Mouse (Mus musculus): ENCODE measurements around the gene Filip1l. TPM values are rescaled to one million over a fixed set of nuclear protein-coding genes. Genes with fewer than 3 reads are reported as not detected.
A peak's percentile ranks its signal among the peaks of the same experiment; 100 is the strongest.

The Filip1l gene
- polyA plus RNA-seq, 1 experiment from 2014 or later, result 3.0 TPM

- ATAC-seq (ENCODE audit: low FRiP score, low TSS enrichment) (no peak), DNase-seq (no peak)
- Histone ChIP-seq H3K9ac (replicated peaks; ENCODE audit: low read length) (no peak overlapping the region), H3K27me3 (ENCODE audit: control insufficient read depth, insufficient read depth, low read length) (no peaks in the 10 kb centered on the region), H3K4me3 (replicated peaks; ENCODE audit: low read depth, low read length) (no peak overlapping the region), H3K36me3 (ENCODE audit: control insufficient read depth, insufficient read depth, low read length) (no peaks in the 10 kb centered on the region), H3K27ac (replicated peaks; ENCODE audit: low read depth, low read length) (no peak overlapping the region), H3K4me1 (ENCODE audit: control insufficient read depth, insufficient read depth, low read length) (no peaks in the 10 kb centered on the region), H3K9me3 (ENCODE audit: control insufficient read depth, low read length) (no peaks in the 10 kb centered on the region), H3K4me2 (ENCODE audit: low read length) (no peak overlapping the region)
- WGBS, result 92% methylated on average over 12 of the region's 12 CpGs
These were observed 117.5 kb downstream of the Filip1l start for GRCm38 (mm10) chr16:57470286-57470830.

DNA sequence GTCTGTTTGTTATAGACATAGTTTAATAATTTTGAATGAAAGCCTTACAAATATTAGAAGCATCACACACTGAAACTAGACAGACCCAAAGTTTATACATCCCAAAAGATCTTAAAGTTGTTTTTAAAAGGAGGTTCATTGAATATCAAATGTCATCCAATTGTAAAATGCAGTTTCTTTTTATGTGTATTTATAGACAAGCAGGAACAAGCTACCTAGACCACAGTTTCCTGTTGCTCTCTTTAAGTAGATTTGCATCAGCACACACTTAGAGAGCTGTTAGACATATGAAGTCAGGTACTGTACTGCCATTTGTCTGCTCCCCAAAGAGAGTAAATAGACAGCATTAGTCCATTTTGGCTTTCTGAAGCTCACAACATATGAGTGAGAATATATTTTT is 118.2 kb downstream of the Filip1l start:
- DNase-seq (no peak), ATAC-seq (ENCODE audit: low FRiP score, low TSS enrichment) (no peak)
- Histone ChIP-seq H3K9me3 (ENCODE audit: control insufficient read depth, low read length) (no peaks in the 10 kb centered on the region), H3K27me3 (ENCODE audit: control insufficient read depth, insufficient read depth, low read length) (no peaks in the 10 kb centered on the region), H3K4me2 (ENCODE audit: low read length) (no peak overlapping the region), H3K36me3 (ENCODE audit: control insufficient read depth, insufficient read depth, low read length) (no peaks in the 10 kb centered on the region), H3K27ac (replicated peaks; ENCODE audit: low read depth, low read length) (no peak overlapping the region), H3K4me3 (replicated peaks; ENCODE audit: low read depth, low read length) (no peak overlapping the region), H3K9ac (replicated peaks; ENCODE audit: low read length) (no peak overlapping the region), H3K4me1 (ENCODE audit: control insufficient read depth, insufficient read depth, low read length) (no peaks in the 10 kb centered on the region)

- no peak overlapping the region for H3K27ac ChIP-seq (replicated peaks; ENCODE audit: low read depth, low read length)
- H3K4me3 ChIP-seq (replicated peaks; ENCODE audit: low read depth, low read length), result no peak overlapping the region
- no peak overlapping the region for H3K4me2 ChIP-seq (ENCODE audit: low read length)
- H3K9me3 ChIP-seq (ENCODE audit: control insufficient read depth, low read length), result peaks cover 7% of the 10 kb centered on the region; the same call in 1 of the 2 replicates
- H3K27me3 ChIP-seq (ENCODE audit: control insufficient read depth, insufficient read depth, low read length), result no peaks in the 10 kb centered on the region
- WGBS, result 44% methylated on average over 10 of the region's 10 CpGs
- ATAC-seq (ENCODE audit: low FRiP score, low TSS enrichment), result no peak
- no peak for DNase-seq
- H3K9ac ChIP-seq (replicated peaks; ENCODE audit: low read length), result no peak overlapping the region
- no peaks in the 10 kb centered on the region for H3K36me3 ChIP-seq (ENCODE audit: control insufficient read depth, insufficient read depth, low read length)
- H3K4me1 ChIP-seq (ENCODE audit: control insufficient read depth, insufficient read depth, low read length), result no peaks in the 10 kb centered on the region
These were observed 120.7 kb downstream of the Filip1l start for GRCm38 (mm10) chr16:57473415-57474085.

- no peaks in the 10 kb centered on the region for H3K27me3 ChIP-seq (ENCODE audit: control insufficient read depth, insufficient read depth, low read length)
These were observed 125.6 kb downstream of the Filip1l start for GRCm38 (mm10) chr16:57478451-57478850.

DNA sequence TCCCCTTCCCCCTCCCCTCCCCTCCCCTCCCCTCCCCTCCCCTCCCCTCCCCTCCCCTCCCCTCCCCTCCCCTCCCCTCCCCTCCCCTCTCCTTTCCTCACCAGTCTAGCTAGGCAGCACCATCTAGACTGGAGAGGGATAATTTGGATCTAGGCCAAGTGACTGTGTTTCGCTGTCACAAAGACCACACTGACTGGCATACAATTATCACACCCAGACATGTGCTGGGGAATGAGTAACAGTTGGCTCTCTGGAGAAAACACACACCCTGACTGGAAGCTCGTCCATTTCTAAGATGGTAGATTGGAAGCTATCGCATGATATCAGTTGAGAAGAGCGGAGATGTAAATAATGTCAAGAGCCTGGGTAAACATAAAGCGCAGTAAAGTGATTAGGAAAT is 126.9 kb downstream of the Filip1l start:
- H3K4me3 ChIP-seq (replicated peaks; ENCODE audit: low read depth, low read length), result no peak overlapping the region
- no peak overlapping the region for H3K27ac ChIP-seq (replicated peaks; ENCODE audit: low read depth, low read length)
- H3K36me3 ChIP-seq (ENCODE audit: control insufficient read depth, insufficient read depth, low read length), result no peaks in the 10 kb centered on the region
- H3K4me2 ChIP-seq (ENCODE audit: low read length), result no peak overlapping the region
- peaks cover 7% of the 10 kb centered on the region; the same call in 1 of the 2 replicates for H3K9me3 ChIP-seq (ENCODE audit: control insufficient read depth, low read length)
- no peaks in the 10 kb centered on the region for H3K27me3 ChIP-seq (ENCODE audit: control insufficient read depth, insufficient read depth, low read length)
- 72% methylated on average over 5 of the region's 5 CpGs for WGBS
- no peaks in the 10 kb centered on the region for H3K4me1 ChIP-seq (ENCODE audit: control insufficient read depth, insufficient read depth, low read length)
- ATAC-seq (ENCODE audit: low FRiP score, low TSS enrichment) (peak; percentile 62), DNase-seq (peak; percentile 59)
- H3K9ac ChIP-seq (replicated peaks; ENCODE audit: low read length), result no peak overlapping the region

More at GRCm38 (mm10) chr16:57478451-57478850, 125.6 kb downstream of the Filip1l start:
- Histone ChIP-seq H3K9ac (replicated peaks; ENCODE audit: low read length) (no peak overlapping the region), H3K9me3 (ENCODE audit: control insufficient read depth, low read length) (peaks cover 7% of the 10 kb centered on the region; the same call in 1 of the 2 replicates), H3K4me3 (replicated peaks; ENCODE audit: low read depth, low read length) (no peak overlapping the region), H3K36me3 (ENCODE audit: control insufficient read depth, insufficient read depth, low read length) (no peaks in the 10 kb centered on the region), H3K4me1 (ENCODE audit: control insufficient read depth, insufficient read depth, low read length) (no peaks in the 10 kb centered on the region), H3K4me2 (ENCODE audit: low read length) (no peak overlapping the region), H3K27ac (replicated peaks; ENCODE audit: low read depth, low read length) (no peak overlapping the region)
- ATAC-seq (ENCODE audit: low FRiP score, low TSS enrichment) (no peak), DNase-seq (no peak)
- WGBS, result 94% methylated on average over 2 of the region's 2 CpGs

DNA sequence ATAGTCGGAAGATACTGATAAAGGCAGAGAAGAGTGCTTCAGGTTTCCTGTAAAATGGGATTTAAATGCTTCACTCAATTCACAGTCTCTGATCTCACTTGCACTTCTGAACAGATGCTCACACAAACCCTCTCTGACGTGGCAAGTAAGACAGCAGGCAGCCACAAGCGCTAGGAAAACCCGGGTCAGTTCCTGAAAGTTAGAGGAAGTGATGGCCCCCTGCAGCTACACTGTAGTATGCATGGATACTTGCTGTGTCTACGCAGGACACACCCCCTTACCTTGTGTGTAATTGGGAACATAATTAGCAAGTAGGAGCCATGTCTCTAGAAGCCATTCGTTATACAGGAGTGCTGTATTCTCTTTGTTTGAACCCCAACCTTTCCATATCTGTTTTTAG is 129.4 kb downstream of the Filip1l start:
- DNase-seq, result no peak

GRCm38 (mm10) chr16:57482911-57483310 is 130.0 kb downstream of the Filip1l start:
- no peaks in the 10 kb centered on the region for H3K4me1 ChIP-seq (ENCODE audit: control insufficient read depth, insufficient read depth, low read length)
- no peaks in the 10 kb centered on the region for H3K9me3 ChIP-seq (ENCODE audit: control insufficient read depth, low read length)
- H3K36me3 ChIP-seq (ENCODE audit: control insufficient read depth, insufficient read depth, low read length), result no peaks in the 10 kb centered on the region
- no peak for ATAC-seq (ENCODE audit: low FRiP score, low TSS enrichment)
- no peak for DNase-seq
- WGBS, result 86% methylated on average over 4 of the region's 4 CpGs
- no peaks in the 10 kb centered on the region for H3K27me3 ChIP-seq (ENCODE audit: control insufficient read depth, insufficient read depth, low read length)
- H3K9ac ChIP-seq (replicated peaks; ENCODE audit: low read length), result no peak overlapping the region
- H3K27ac ChIP-seq (replicated peaks; ENCODE audit: low read depth, low read length), result no peak overlapping the region
- no peak overlapping the region for H3K4me3 ChIP-seq (replicated peaks; ENCODE audit: low read depth, low read length)
- H3K4me2 ChIP-seq (ENCODE audit: low read length), result no peak overlapping the region

More for the DNA sequence above, 129.4 kb downstream of the Filip1l start:
- Histone ChIP-seq H3K4me1 (ENCODE audit: control insufficient read depth, insufficient read depth, low read length) (no peaks in the 10 kb centered on the region), H3K4me2 (ENCODE audit: low read length) (no peak overlapping the region), H3K27me3 (ENCODE audit: control insufficient read depth, insufficient read depth, low read length) (no peaks in the 10 kb centered on the region), H3K9me3 (ENCODE audit: control insufficient read depth, low read length) (no peaks in the 10 kb centered on the region), H3K4me3 (replicated peaks; ENCODE audit: low read depth, low read length) (no peak overlapping the region), H3K36me3 (ENCODE audit: control insufficient read depth, insufficient read depth, low read length) (no peaks in the 10 kb centered on the region), H3K9ac (replicated peaks; ENCODE audit: low read length) (no peak overlapping the region), H3K27ac (replicated peaks; ENCODE audit: low read depth, low read length) (no peak overlapping the region)
- 69% methylated on average over 6 of the region's 6 CpGs for WGBS
- ATAC-seq (ENCODE audit: low FRiP score, low TSS enrichment), result no peak

DNA sequence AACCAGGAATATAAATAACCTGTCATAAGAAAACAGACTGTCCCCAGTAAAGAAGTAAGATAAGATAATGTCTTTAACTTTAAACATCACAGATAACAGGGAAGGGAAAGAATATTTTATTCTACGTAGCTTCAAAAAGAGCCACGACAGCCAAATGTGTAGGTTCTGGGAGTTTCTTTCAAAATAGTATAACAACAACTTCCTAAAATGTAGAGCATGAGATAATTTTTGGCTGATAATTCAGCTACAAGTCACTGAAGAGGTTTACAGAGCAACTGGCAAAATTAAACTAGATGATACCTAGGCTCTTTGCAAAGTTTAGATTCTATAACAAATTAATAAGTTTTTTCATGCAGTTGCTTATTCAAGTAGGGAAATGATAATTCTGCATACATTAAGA is 130.6 kb downstream of the Filip1l start:
- no peak overlapping the region for H3K4me3 ChIP-seq (replicated peaks; ENCODE audit: low read depth, low read length)
- no peak for DNase-seq
- H3K27ac ChIP-seq (replicated peaks; ENCODE audit: low read depth, low read length), result no peak overlapping the region
- WGBS, result 96% methylated on average over 2 of the region's 2 CpGs
- H3K9ac ChIP-seq (replicated peaks; ENCODE audit: low read length), result no peak overlapping the region
- no peaks in the 10 kb centered on the region for H3K36me3 ChIP-seq (ENCODE audit: control insufficient read depth, insufficient read depth, low read length)
- no peaks in the 10 kb centered on the region for H3K27me3 ChIP-seq (ENCODE audit: control insufficient read depth, insufficient read depth, low read length)
- no peaks in the 10 kb centered on the region for H3K4me1 ChIP-seq (ENCODE audit: control insufficient read depth, insufficient read depth, low read length)
- H3K4me2 ChIP-seq (ENCODE audit: low read length), result no peak overlapping the region
- no peak for ATAC-seq (ENCODE audit: low FRiP score, low TSS enrichment)
- no peaks in the 10 kb centered on the region for H3K9me3 ChIP-seq (ENCODE audit: control insufficient read depth, low read length)
